Mouse (Mus musculus): ENCODE results near the gene Kcne2.

GRCm38 (mm10) chr16:92305519-92305918 lies 13.3 kb downstream of the Kcne2 start:
- TF ChIP-seq CTCF (IDR thresholded peaks at IDR 0.05; ENCODE audit: extremely low read depth, insufficient read depth, low read length) (no peak), POLR2A (IDR thresholded peaks at IDR 0.05; ENCODE audit: extremely low read depth, insufficient read depth, low read length) (no peak)

All from cortical plate, adult 2 months (tissue).